Mouse (Mus musculus): ENCODE measurements around the gene Anapc5.

Gene Anapc5

DNA sequence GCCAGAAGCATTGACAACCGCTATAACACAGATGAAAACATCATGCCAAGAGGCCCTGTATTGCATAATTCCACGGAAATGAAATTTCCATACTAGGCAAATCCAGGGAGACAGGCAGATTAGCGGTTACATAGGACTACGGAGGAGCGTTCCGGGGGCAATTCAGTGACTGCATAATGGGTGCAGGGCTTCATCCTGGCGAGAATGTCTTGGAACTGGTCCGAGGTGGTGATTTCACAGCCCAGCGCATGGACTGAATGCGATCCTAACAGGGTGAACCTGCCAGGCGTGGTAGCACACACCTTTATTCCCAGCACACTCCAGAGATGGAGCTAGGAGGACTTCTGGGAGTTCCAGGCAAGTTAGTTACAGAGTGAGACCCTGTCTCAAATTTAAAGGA lies 53.9 kb downstream of the Anapc5 start:
- no peak for DNase-seq

DNA sequence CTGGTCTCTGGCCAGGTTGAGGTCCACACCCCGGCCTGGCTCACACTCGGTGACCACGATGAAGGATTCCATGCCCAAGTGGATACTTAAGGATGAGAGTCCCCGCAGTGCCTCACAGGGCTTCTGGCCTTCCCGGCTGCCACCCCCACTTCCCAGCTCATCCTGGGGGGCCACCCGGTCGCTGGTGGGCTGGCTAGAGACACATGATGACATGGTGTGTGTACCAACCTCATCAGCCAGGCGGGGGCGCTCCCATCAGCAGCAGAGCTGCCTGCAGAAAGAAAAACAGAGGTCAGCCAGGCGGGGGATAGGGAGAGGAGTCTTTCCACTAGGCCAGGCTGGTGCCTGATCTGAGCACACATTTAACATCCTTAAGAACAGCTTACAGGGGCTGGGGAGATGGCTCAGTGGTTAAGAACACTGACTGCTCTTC lies 57.1 kb downstream of the Anapc5 start:
- peak; percentile 69 for DNase-seq

DNA sequence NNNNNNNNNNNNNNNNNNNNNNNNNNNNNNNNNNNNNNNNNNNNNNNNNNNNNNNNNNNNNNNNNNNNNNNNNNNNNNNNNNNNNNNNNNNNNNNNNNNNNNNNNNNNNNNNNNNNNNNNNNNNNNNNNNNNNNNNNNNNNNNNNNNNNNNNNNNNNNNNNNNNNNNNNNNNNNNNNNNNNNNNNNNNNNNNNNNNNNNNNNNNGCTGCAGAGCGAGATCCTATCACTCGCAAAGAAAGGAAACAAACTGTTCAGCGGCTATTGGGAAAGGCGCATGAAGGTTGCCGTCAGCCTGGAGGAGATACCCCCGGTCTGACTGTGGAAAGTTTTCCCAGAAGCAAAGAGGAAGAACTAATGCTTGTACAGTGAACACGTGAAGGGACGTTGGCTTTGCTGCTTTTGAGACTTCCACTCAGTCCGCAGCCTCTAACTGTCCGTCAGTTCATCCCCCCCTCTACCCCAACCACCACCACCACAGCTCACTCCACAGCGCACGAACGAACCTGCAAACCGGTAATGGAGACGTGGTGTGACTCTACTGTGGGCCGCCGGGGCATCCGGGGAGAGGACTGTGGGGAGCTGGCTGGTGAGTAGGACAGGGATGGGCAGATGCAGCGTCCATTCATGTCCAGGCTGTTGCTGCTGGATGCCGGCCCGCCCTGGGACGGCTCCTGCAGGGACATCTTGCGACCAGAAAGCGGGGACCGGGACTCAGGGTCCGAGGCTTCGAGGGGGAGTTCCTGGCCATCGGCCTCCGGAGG lies 57.7 kb downstream of the Anapc5 start:
- no peak for DNase-seq

DNA sequence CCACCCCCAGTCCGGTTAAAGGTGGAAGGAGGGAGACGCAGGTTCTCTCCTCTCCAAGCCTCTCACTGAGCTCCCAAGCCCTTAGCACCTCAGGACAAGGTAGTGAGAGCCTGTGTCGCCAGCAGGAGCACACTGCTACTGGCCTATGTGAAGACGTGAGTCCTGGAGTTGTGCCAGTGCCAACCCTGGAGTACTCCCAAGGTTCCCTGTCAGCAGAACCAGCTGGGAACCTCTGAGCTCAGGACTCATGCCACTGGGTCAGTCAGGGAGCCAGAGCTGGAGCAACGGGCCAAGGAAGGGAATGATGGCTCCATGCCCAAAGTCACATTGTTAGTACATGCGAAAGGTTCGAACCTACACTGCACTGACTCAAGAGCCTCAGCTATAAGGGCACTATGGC lies 64.5 kb downstream of the Anapc5 start:
- no peak for DNase-seq

DNA sequence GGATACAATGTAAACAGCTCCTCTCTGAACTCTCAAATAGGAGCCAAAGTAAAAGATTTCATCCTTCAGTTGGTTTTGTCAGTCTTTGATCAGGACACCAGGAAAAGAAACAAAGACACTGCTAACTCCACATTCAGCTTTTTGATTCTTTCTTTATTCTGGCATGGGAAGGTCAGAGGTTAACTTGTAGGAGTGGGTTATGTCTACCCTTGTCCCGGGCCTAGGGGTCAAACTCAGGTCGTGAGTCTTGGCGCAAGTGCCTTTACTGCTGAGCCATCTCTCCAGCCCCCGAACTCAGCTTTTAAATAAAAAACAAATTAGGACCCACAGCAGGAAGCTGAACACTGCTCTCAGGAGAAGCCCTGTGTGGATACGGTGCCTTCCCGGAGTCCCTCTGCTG lies 65.0 kb downstream of the Anapc5 start:
- no peak for DNase-seq

DNA sequence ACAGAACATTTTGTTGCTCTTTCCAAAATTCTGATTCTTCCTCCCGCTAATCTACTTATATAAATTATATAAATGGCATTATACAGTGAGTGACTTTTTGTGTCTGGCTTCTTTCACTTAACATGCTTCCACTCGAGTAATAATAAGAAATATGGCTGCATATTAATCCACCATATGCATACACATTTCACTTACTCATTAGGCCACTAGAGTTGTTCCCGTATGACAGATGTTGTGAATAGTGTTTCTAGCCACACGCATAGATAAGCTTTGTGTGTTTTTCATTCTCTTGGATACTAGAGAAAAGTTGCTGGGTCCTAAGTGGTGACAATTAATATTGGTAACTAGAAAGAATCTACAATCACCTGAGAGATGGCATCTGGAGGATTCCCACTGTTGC lies 65.5 kb downstream of the Anapc5 start:
- no peak for DNase-seq

DNA sequence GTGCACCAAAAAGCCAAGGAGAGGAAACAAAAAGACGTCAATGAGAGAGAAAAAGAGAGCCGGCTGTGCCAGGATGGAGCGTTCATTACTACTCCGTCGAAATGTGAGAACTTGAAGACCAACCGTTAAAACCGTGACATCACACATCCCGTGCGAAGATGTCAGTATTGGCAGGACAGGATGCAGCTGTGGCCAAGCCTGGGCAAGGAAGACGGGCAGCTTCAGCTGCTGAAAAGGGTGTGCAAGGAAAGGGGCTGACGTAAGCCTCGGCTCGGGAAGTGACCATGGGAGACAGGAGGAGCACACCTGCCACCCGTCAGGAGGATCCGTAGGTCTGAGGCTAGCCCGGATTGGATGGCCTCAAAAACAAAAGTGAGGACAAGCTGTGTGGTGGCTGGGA lies 66.7 kb downstream of the Anapc5 start:
- no peak for DNase-seq

DNA sequence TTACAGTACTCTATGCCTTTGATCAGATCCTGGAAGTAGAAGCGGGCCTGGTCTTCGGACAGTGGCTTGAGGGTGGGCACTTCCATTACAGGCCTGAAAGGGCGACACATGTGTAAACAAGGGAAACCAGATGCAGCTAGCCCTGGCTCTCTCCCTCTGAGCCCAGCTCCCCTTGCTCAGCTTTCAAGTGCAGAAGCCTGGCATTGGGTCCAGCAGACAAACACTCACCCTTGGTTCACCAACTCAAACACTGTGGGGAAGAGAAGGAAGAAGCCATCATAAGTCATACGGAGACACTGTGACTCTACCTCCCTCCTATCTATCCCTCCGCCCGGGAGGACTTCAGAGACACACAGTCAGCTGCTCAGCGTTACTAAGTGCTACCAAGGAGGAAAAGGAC lies 73.2 kb downstream of the Anapc5 start:
- no peak for DNase-seq

DNA sequence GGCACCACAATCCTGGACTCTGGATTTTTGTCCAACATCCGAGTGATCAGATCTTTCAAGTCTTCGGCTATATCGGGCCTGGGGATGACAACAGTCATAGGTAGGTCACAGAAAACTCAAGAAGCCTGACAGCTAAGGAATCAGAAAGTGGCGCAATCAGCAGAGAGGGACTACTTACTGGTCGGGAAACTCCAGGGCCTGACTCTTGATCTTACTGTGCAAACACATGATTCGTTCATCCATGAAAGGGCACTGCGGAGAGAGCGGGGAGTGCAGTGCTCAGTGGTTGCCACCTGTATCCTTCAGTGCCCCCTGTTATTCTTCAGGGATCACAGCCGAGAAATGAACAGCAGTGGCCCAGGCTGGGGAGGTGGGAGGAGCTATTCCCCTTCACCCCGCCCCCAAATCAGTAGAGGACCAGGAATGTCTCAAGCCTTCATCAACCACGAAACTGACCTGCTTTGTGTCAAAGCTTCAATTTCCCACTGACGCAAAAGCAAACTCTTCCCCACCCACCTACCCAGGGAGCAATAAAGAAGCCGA lies 77.2 kb downstream of the Anapc5 start:
- DNase-seq: no peak
